Mouse (Mus musculus) spleen, adult 2 months (tissue): ENCODE measurements around the gene Ank.

ENCODE experiments used
- CTCF ChIP-seq: fragments of 200-500 bp; IDR thresholded peaks from 2 replicates; pipeline ENCODE4 v1.5.1; 2011; ENCODE audit warnings: mild to moderate bottlenecking, inconsistent platforms; ENCODE audit not compliant: insufficient read depth, insufficient read length, insufficient replicate concordance; ENCODE audit errors: extremely low read depth
- POLR2A ChIP-seq: fragments of 200-500 bp; IDR thresholded peaks from 2 replicates; pipeline ENCODE4 v1.6.1; 2011; ENCODE audit warnings: low read depth, low read length, inconsistent platforms

DNA sequence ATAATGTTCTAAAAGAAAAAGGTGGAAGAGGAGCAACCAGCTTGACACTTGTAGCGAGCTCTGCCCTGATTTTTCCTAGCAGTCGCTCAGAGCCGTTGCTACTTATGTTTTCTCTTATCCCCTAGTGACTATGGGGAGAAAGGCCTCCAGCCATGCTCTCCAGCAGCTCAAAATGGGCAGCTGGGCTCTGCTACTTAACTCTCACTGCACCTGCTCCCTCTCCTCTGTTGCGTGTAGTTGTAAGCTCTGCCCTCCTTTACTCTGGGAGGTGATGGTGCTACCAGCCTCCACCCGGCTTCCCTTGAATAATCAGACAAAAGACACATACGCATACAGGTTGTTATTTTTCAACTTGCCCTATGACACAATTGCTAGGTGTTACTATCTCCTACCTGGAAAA, 101.9 kb downstream of the Ank start:
- TF ChIP-seq CTCF (no peak), POLR2A (no peak)
